Mouse (Mus musculus): Measurements from ENCODE around the gene Vgll1. TPM values are rescaled to one million over a fixed set of nuclear protein-coding genes. Genes with fewer than 3 reads are reported as not detected.
A peak's percentile ranks its signal among the peaks of the same experiment; 100 is the strongest.

The Vgll1 gene
- 0.69 and 0.70 TPM in 2 replicates for polyA plus RNA-seq (2015; fragmentation: Nextera tagmentation; extraction: Ambion mirVana)

GRCm38 (mm10) chrX:57087806-57088205, at the start of gene Vgll1:
Vgll1 (plus strand) TSS chrX:57088106.
- Histone ChIP-seq H3K9me3 (no peaks in the 10 kb centered on the region), H3K36me3 (no peaks in the 10 kb centered on the region), H3K27ac (no peak within 1 kb of the TSS), H3K9ac (no peak within 1 kb of the TSS), H3K4me2 (replicated peaks) (no peak within 1 kb of the TSS), H3K4me1 (no peaks in the 10 kb centered on the region), H3K4me3 (no peak within 1 kb of the TSS), H3K27me3 (no peaks in the 10 kb centered on the region)
- WGBS = 81% methylated on average over 4 of the region's 4 CpGs
- ATAC-seq (ENCODE audit: low FRiP score, low read depth) = no peak

- no peaks in the 10 kb centered on the region for H3K27me3 ChIP-seq
- no peak within 1 kb of the TSS for H3K4me2 ChIP-seq (replicated peaks)
- 87% methylated on average over 5 of the region's 5 CpGs for WGBS
- H3K4me3 ChIP-seq = no peak within 1 kb of the TSS
- H3K27ac ChIP-seq = no peak within 1 kb of the TSS
- ATAC-seq (ENCODE audit: low FRiP score, low read depth) = no peak
- H3K4me1 ChIP-seq = no peaks in the 10 kb centered on the region
- no peak within 1 kb of the TSS for H3K9ac ChIP-seq
- no peaks in the 10 kb centered on the region for H3K36me3 ChIP-seq
- H3K9me3 ChIP-seq = no peaks in the 10 kb centered on the region
Measured at GRCm38 (mm10) chrX:57042774-57043173, 45.1 kb upstream of the Vgll1 start, which contains the start of gene Brs3. Brs3 (plus strand) TSS chrX:57043074.

- H3K27me3 ChIP-seq = no peaks in the 10 kb centered on the region
- H3K9me3 ChIP-seq = no peaks in the 10 kb centered on the region
- H3K9ac ChIP-seq = no peak overlapping the region
- no peak overlapping the region for H3K4me3 ChIP-seq
- 83% methylated on average over 6 of the region's 6 CpGs for WGBS
- H3K4me2 ChIP-seq (replicated peaks) = no peak overlapping the region
- H3K4me1 ChIP-seq = no peaks in the 10 kb centered on the region
- no peak overlapping the region for H3K27ac ChIP-seq
- ATAC-seq (ENCODE audit: low FRiP score, low read depth) = no peak
- no peaks in the 10 kb centered on the region for H3K36me3 ChIP-seq
Measured at GRCm38 (mm10) chrX:57043869-57044268, 44.0 kb upstream of the Vgll1 start.

- Histone ChIP-seq H3K36me3 (peaks cover 13% of the 10 kb centered on the region), H3K27ac (peak overlapping the region; percentile 93), H3K4me2 (replicated peaks) (peak overlapping the region; percentile 53), H3K4me1 (no peaks in the 10 kb centered on the region), H3K9me3 (no peaks in the 10 kb centered on the region), H3K9ac (peak overlapping the region; percentile 73; the same call in 1 of the 2 replicates), H3K27me3 (no peaks in the 10 kb centered on the region), H3K4me3 (peak overlapping the region; percentile 53)
- ATAC-seq (ENCODE audit: low FRiP score, low read depth) = peak; percentile 49; the same call in 1 of the 2 replicates
- 21% methylated on average over 4 of the region's 4 CpGs for WGBS
Measured at GRCm38 (mm10) chrX:57052848-57053173, 35.1 kb upstream of the Vgll1 start.

DNA sequence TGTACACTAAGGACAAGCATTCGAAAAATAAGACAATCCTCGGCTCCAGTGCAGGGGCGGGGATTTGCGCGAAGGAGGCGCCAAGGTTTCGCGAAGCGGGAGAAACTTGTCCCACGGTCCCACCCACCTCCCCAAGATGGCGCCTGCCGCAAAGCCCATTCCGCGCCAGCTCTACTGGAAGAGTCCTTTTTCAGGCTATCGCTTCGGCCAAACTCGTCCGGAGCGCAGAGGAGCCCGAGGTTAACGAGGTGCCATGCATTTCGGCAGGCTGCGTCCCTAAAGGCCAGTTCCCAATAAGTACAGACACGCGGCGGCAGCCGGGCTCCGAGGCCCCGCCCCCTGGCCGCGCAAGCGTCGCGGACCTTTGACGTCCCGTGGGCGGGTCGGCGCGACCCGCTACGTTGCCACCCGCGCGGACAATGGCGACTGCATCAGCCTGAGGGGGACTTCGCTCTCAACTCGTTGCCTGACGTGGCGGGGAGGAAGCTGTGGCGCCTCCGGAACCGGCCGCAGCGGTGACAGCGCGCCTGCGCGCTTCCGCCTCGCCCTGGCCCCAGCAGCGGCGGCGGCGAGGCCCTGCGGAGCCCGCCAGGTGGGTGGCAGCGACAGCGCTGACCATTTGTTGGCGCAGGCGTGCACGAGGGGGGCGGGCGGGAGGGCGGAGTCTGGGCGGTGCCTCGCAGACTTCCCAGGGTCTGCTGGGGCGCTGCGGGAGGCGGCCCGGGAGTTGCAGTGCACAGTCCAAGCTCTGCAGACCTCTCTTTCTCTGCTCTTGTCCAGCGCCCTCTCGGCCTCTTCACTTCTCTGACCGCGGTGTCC, 34.5 kb upstream of the Vgll1 start, which contains the start of gene Htatsf1:
Htatsf1 (plus strand) TSS at position 410 of the 819 bp plus-strand sequence.
- 22% methylated on average over 59 of the region's 85 CpGs for WGBS
- no peaks in the 10 kb centered on the region for H3K27me3 ChIP-seq
- H3K36me3 ChIP-seq = peaks cover 13% of the 10 kb centered on the region
- peak within 1 kb of the TSS; percentile 73 for H3K9ac ChIP-seq
- H3K4me2 ChIP-seq (replicated peaks) = peak within 1 kb of the TSS; percentile 64
- H3K9me3 ChIP-seq = no peaks in the 10 kb centered on the region
- H3K4me3 ChIP-seq = peak within 1 kb of the TSS; percentile 53
- H3K4me1 ChIP-seq = no peaks in the 10 kb centered on the region
- H3K27ac ChIP-seq = peak within 1 kb of the TSS; percentile 93
- ATAC-seq (ENCODE audit: low FRiP score, low read depth) = peak; percentile 97

DNA sequence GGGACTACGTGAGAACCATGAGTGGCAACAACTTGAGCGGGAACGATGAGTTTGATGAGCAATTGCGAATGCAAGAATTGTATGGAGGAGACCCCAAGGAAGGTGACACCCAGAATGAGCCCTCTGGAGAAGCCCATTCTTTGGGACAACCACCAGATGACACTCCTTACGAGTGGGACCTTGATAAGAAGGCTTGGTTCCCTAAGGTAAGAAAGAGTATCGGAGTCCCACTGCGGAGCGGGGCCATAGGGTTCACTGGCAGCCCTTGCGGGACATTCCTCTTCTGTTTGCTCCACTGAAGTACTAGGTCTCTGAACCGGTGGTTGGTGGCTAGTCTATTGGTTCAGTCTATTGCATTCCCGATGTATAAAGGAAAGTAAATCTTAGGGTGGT, 33.9 kb upstream of the Vgll1 start:
- no peaks in the 10 kb centered on the region for H3K27me3 ChIP-seq
- H3K4me3 ChIP-seq = peak overlapping the region; percentile 53
- peak overlapping the region; percentile 64 for H3K4me2 ChIP-seq (replicated peaks)
- no peak overlapping the region; the same call in 1 of the 2 replicates for H3K27ac ChIP-seq
- peaks cover 18% of the 10 kb centered on the region for H3K36me3 ChIP-seq
- H3K9me3 ChIP-seq = no peaks in the 10 kb centered on the region
- H3K9ac ChIP-seq = peak overlapping the region; percentile 73
- no peak; the same call in 1 of the 2 replicates for ATAC-seq (ENCODE audit: low FRiP score, low read depth)
- WGBS = 28% methylated on average over 11 of the region's 11 CpGs
- H3K4me1 ChIP-seq = no peaks in the 10 kb centered on the region

- H3K4me3 ChIP-seq = no peak overlapping the region
- ATAC-seq (ENCODE audit: low FRiP score, low read depth) = no peak
- no peaks in the 10 kb centered on the region for H3K9me3 ChIP-seq
- no peak overlapping the region for H3K9ac ChIP-seq
- no peaks in the 10 kb centered on the region for H3K4me1 ChIP-seq
- WGBS = 79% methylated on average over 5 of the region's 5 CpGs
- H3K27ac ChIP-seq = no peak overlapping the region
- no peak overlapping the region for H3K4me2 ChIP-seq (replicated peaks)
- no peaks in the 10 kb centered on the region for H3K27me3 ChIP-seq
- no peaks in the 10 kb centered on the region for H3K36me3 ChIP-seq
Measured at GRCm38 (mm10) chrX:57081496-57081895, 6.4 kb upstream of the Vgll1 start.

DNA sequence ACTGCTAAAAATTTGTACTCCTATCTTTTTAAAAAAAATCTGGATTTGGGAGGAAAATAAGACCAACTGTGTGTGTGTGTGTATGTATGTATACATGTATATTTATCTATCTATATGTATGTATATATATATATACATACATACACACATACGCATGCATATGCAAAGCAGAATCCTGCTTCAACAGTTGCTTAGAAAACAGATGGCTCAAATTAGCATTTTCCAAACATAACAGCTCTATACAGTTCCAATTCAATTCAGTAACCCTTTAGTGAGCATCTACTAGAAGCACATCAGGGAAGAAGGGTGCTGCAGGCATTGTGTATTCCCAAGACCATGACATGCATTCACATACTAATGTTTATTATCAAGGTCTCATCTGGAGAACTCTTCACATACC, 15.5 kb downstream of the Vgll1 start:
- ATAC-seq (ENCODE audit: low FRiP score, low read depth) = no peak
- 95% methylated on average over 1 of the region's 1 CpGs for WGBS

DNA sequence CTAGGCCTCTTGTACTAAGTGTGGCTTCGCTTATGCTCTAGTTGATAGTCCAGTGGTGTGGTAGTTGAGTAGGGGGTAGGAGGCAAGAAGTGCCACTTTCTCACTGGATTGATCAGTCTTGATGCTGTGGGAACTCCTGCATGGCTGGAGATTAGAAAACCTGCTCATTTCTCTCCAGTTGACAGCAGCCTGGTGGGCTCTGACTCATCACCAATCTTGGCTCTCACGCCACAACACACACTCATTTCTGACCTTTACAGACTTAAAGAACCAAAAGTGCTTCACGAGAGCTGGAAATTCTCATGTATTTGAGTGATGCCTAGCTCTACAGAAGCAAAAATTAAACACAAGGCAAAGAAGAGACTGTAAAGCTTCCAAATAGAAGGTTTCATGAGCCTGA, 19.1 kb downstream of the Vgll1 start:
- Histone ChIP-seq H3K4me1 (no peaks in the 10 kb centered on the region), H3K9ac (no peak overlapping the region), H3K4me2 (replicated peaks) (no peak overlapping the region), H3K9me3 (no peaks in the 10 kb centered on the region), H3K27ac (no peak overlapping the region), H3K36me3 (no peaks in the 10 kb centered on the region), H3K27me3 (no peaks in the 10 kb centered on the region), H3K4me3 (no peak overlapping the region)
- WGBS = 89% methylated on average over 3 of the region's 3 CpGs
- no peak for ATAC-seq (ENCODE audit: low FRiP score, low read depth)

More for the DNA sequence above, 15.5 kb downstream of the Vgll1 start:
- Histone ChIP-seq H3K4me1 (no peaks in the 10 kb centered on the region), H3K27me3 (no peaks in the 10 kb centered on the region), H3K27ac (no peak overlapping the region), H3K36me3 (no peaks in the 10 kb centered on the region), H3K9me3 (no peaks in the 10 kb centered on the region), H3K4me3 (no peak overlapping the region), H3K4me2 (replicated peaks) (no peak overlapping the region), H3K9ac (no peak overlapping the region)

- WGBS = 75% methylated on average over 8 of the region's 8 CpGs
- no peaks in the 10 kb centered on the region for H3K9me3 ChIP-seq
- no peaks in the 10 kb centered on the region for H3K36me3 ChIP-seq
- H3K4me1 ChIP-seq = no peaks in the 10 kb centered on the region
- H3K27ac ChIP-seq = no peak overlapping the region
- no peak overlapping the region for H3K4me3 ChIP-seq
- no peak for ATAC-seq (ENCODE audit: low FRiP score, low read depth)
- H3K9ac ChIP-seq = no peak overlapping the region
- no peak overlapping the region for H3K4me2 ChIP-seq (replicated peaks)
- no peaks in the 10 kb centered on the region for H3K27me3 ChIP-seq
Measured at GRCm38 (mm10) chrX:57118143-57118542, 30.2 kb downstream of the Vgll1 start.

- no peaks in the 10 kb centered on the region for H3K9me3 ChIP-seq
- no peaks in the 10 kb centered on the region for H3K36me3 ChIP-seq
- no peak overlapping the region for H3K4me2 ChIP-seq (replicated peaks)
- H3K27me3 ChIP-seq = no peaks in the 10 kb centered on the region
- no peak overlapping the region for H3K4me3 ChIP-seq
- H3K9ac ChIP-seq = no peak overlapping the region
- ATAC-seq (ENCODE audit: low FRiP score, low read depth) = no peak
- no peak overlapping the region for H3K27ac ChIP-seq
- no peaks in the 10 kb centered on the region for H3K4me1 ChIP-seq
- WGBS = 80% methylated on average over 1 of the region's 1 CpGs
Measured at GRCm38 (mm10) chrX:57120768-57121167, 32.9 kb downstream of the Vgll1 start.

DNA sequence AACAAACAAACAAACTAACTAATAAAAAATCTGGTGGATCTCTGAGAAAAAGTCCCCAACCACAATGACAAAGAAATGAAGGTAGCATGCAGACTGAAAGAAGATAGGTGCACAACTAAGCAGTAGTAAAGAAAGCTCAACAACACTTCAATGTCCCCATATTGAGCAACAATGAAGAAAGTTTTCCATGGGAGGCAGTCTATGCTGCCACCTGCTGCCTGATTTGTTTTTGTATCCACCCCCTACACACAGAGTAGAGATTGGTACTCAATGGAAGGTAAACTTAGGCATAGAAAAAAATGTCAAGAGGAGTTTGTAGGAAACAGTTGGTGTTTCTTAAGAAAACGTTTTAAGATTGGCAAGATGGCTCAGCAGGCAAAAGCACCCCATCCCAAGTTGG, 42.7 kb downstream of the Vgll1 start:
- Histone ChIP-seq H3K36me3 (no peaks in the 10 kb centered on the region), H3K4me1 (no peaks in the 10 kb centered on the region), H3K27me3 (no peaks in the 10 kb centered on the region), H3K9ac (no peak overlapping the region), H3K4me3 (no peak overlapping the region), H3K4me2 (replicated peaks) (no peak overlapping the region), H3K27ac (no peak overlapping the region), H3K9me3 (no peaks in the 10 kb centered on the region)
- 20% methylated on average over 1 of the region's 1 CpGs for WGBS
- no peak for ATAC-seq (ENCODE audit: low FRiP score, low read depth)

- no peak for ATAC-seq (ENCODE audit: low FRiP score, low read depth)
- Histone ChIP-seq H3K27me3 (no peaks in the 10 kb centered on the region), H3K4me3 (no peak overlapping the region), H3K4me2 (replicated peaks) (no peak overlapping the region), H3K36me3 (no peaks in the 10 kb centered on the region), H3K4me1 (no peaks in the 10 kb centered on the region), H3K27ac (no peak overlapping the region), H3K9ac (no peak overlapping the region), H3K9me3 (no peaks in the 10 kb centered on the region)
Measured at GRCm38 (mm10) chrX:57137627-57138026, 49.7 kb downstream of the Vgll1 start.
